Mouse (Mus musculus): ENCODE measurements around the gene Polr2j.
A peak's percentile ranks its signal among the peaks of the same experiment; 100 is the strongest.

DNA sequence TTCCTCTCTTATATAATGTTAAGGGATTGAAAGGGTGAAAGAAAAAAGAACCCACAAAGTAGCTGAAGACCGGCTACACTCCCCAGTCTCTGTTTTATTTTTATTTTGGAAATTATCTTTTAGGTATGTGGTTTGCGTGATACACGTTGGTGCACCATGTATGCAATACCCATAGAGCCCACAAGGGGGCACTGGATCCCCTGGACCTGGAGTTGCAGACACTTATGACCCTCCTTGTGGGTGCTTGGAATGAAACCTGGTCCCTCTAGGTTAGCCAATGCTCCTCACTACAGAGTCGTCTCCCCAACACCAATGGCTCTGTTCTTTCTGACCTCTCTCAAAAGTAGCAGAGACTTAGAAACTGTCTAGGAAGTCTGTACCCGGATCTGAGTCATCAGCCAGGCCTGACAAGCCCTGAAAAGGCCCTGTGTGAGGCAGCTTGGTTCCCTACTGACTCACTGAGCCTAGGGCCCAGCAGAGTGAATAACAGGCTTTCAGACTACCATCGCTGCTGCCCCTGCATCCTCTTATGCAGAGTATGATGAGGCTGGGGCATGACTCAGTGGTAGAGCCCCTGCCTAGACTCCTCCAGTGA is 26.8 kb downstream of the Polr2j start:
- TF ChIP-seq CTCF (IDR thresholded peaks at IDR 0.05; ENCODE audit: low read depth) = peak; percentile 72
- no peak for TF ChIP-seq EP300 (IDR thresholded peaks at IDR 0.05; ENCODE audit: low read depth)

All from liver, embryonic 14.5 days (tissue).